Mouse (Mus musculus): Measurements from ENCODE around the gene Arpp19.

Arpp19 gene

DNA sequence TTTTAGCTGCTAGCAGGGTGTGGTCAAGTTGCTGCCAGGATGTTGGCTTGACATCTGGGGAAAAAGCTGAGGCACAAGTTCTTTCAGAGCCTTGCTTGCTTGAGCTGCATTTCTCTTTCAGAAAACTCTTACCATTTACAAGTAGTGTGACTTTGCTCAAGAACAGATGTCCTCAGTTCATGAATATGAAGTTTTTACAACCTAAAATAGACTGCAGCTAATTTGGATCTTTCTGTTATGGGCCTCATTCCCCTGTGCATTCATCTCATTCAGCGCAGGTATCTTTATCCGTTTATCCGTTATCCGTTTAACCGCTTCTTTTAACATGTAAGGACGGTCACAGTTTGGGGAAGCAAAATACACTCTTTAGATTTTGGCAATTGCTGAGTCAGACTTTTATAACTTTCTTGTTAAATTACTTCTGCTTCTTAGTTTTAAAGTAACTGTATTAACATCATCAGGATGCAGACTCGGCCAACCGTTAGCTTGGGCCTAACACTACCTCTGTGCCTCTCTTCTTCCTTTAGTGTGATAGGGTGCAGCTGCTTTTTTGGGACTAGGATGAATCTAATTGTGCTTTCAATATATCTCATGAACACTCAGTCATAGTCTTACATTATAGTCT is 62.9 kb downstream of the Arpp19 start:
- in situ Hi-C loops (cut with MboI, MseI), result no loop called here

DNA sequence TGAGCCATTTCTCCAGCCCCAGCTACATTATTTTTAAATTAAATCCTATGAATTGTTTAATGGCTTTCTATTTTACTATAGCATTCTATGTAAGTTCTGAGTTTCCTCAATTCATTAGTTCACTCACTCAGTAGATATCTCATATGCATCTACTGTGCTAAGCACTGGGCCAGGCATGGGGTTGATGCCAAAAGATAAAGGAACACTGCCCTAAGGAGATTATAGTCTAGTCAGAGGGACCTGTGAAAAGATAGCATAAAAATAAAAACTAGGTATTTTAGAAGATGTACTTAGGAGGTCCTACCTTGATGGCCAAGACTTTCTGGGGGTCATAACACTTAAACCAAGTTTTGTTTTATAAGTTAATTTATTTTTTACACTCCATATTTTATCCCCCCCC is 64.7 kb downstream of the Arpp19 start:
- in situ Hi-C loops (cut with MboI, MseI), result no loop called here
